9 mouse cellular contexts compared by ENCODE assay signal in genomic region chr2:91079026-91079384, GRCm38 (mm10). TPM values are rescaled to one million over a fixed set of nuclear protein-coding genes. Genes with fewer than 3 reads are reported as not detected.
DNase-seq lines count a peak whose midpoint lies in the region; ATAC-seq and TF ChIP-seq lines count a peak whose summit lies in the region.
"Had no signal": no experiment of that assay in that cellular context is flagged by ENCODE, and none has a peak within 500 bp of the region (broad histone marks: within the 10 kb centered on the region; RNA-seq: fewer than 3 reads in every experiment).

No protein-coding gene starts in this region.

- H3K9ac ChIP-seq in heart, embryonic 12.5 days, result peak overlapping the region; percentile 80
- peak overlapping the region; percentile 71 for H3K9ac ChIP-seq in forebrain, embryonic 14.5 days (ENCODE audit: low read length)
- H3K9ac ChIP-seq in liver, embryonic 15.5 days, result peak overlapping the region; percentile 39; the same call in 1 of the 2 replicates

- no peak for TF ChIP-seq CTCF in E14TG2a.4 (conservative IDR thresholded peaks at IDR 0.05; ENCODE audit: low read length)

- H3K27ac ChIP-seq in heart, embryonic 12.5 days (ENCODE audit: poor library complexity, severe bottlenecking), result no peak overlapping the region
- H3K27ac ChIP-seq in forebrain, embryonic 14.5 days (ENCODE audit: low read depth, low read length), result no peak overlapping the region
- peak overlapping the region; percentile 14; the same call in 1 of the 2 replicates for H3K27ac ChIP-seq in liver, embryonic 15.5 days (replicated peaks)

- no peak for DNase-seq in heart, postnatal 25 days (ENCODE audit: low spot score)
- DNase-seq in forebrain, embryonic 14.5 days (ENCODE audit: low spot score), result no peak
- no peak for DNase-seq in adrenal gland, adult 18-20 months (ENCODE audit: low spot score in 2 of 2)
- DNase-seq in adrenal gland, postnatal 14 days, result no peak
- no peak for DNase-seq in ovary, adult 18-20 months (ENCODE audit: low spot score)
- DNase-seq: cerebellum, adult 9-10 months had no signal

- no peak for ATAC-seq in heart, embryonic 12.5 days (ENCODE audit: insufficient number of reproducible peaks, low FRiP score)
- peak; percentile 5; the same call in 1 of the 2 replicates for ATAC-seq in forebrain, embryonic 14.5 days
- ATAC-seq in liver, embryonic 15.5 days (ENCODE audit: insufficient read depth), result no peak

- peak overlapping the region; percentile 64 for H3K4me3 ChIP-seq in heart, embryonic 12.5 days
- H3K4me3 ChIP-seq in E14TG2a.4 (replicated peaks; ENCODE audit: low read length), result peak overlapping the region; percentile 64
- peak overlapping the region; percentile 41 for H3K4me3 ChIP-seq in forebrain, embryonic 14.5 days (ENCODE audit: low read depth, low read length)
- H3K4me3 ChIP-seq in liver, embryonic 15.5 days (replicated peaks), result peak overlapping the region; percentile 51

- intact Hi-C loops in heart, postnatal 25 days (cut with DNase I), result no loop called here

- peak overlapping the region; percentile 95 for H3K4me2 ChIP-seq in heart, embryonic 12.5 days
- peak overlapping the region; percentile 81 for H3K4me2 ChIP-seq in forebrain, embryonic 14.5 days (ENCODE audit: low read length)
- peak overlapping the region; percentile 75 for H3K4me2 ChIP-seq in liver, embryonic 15.5 days

- H3K4me1 ChIP-seq in heart, embryonic 12.5 days (replicated peaks), result peaks cover 6% of the 10 kb centered on the region; the same call in 1 of the 2 replicates
- H3K4me1 ChIP-seq in E14TG2a.4 (replicated peaks; ENCODE audit: low read depth, low read length), result peaks cover 31% of the 10 kb centered on the region
- H3K4me1 ChIP-seq in forebrain, embryonic 14.5 days (ENCODE audit: control insufficient read depth, insufficient read depth, low read length), result 0 out of 2 replicates have a peak, but pooled peaks cover 3% of the 10 kb centered on the region
- peaks cover 21% of the 10 kb centered on the region for H3K4me1 ChIP-seq in liver, embryonic 15.5 days (replicated peaks)

- no peaks in the 10 kb centered on the region for H3K36me3 ChIP-seq in heart, embryonic 12.5 days
- no peaks in the 10 kb centered on the region for H3K36me3 ChIP-seq in E14TG2a.4 (ENCODE audit: insufficient read depth, low read length)
- H3K36me3 ChIP-seq in forebrain, embryonic 14.5 days (ENCODE audit: control insufficient read depth, insufficient read depth, low read length), result no peaks in the 10 kb centered on the region
- H3K36me3 ChIP-seq in liver, embryonic 15.5 days (replicated peaks), result no peaks in the 10 kb centered on the region

- no peaks in the 10 kb centered on the region for H3K9me3 ChIP-seq in heart, embryonic 12.5 days (replicated peaks)
- no peaks in the 10 kb centered on the region for H3K9me3 ChIP-seq in E14TG2a.4 (ENCODE audit: low read length)
- H3K9me3 ChIP-seq in forebrain, embryonic 14.5 days (replicated peaks; ENCODE audit: control insufficient read depth, low read length), result no peaks in the 10 kb centered on the region
- H3K9me3 ChIP-seq in liver, embryonic 15.5 days (replicated peaks), result no peaks in the 10 kb centered on the region

- WGBS in heart, embryonic 12.5 days, result 23% methylated on average over 5 of the region's 5 CpGs
- WGBS in forebrain, embryonic 14.5 days, result 36% methylated on average over 5 of the region's 5 CpGs
- WGBS in liver, embryonic 15.5 days (ENCODE audit: insufficient replicate concordance), result 22% methylated on average over 5 of the region's 5 CpGs

- no peaks in the 10 kb centered on the region for H3K27me3 ChIP-seq in heart, embryonic 12.5 days (replicated peaks)
- H3K27me3 ChIP-seq in E14TG2a.4 (ENCODE audit: insufficient read depth, low read length), result peaks cover 63% of the 10 kb centered on the region
- no peaks in the 10 kb centered on the region for H3K27me3 ChIP-seq in forebrain, embryonic 14.5 days (replicated peaks; ENCODE audit: control insufficient read depth, insufficient read depth, low read length)
- peaks cover 13% of the 10 kb centered on the region; the same call in 1 of the 2 replicates for H3K27me3 ChIP-seq in liver, embryonic 15.5 days

RNA-seq across cellular contexts. Expression of gene Spi1, which starts 3.2 kb away (rescaled TPM):
- 3.0 and 3.1 TPM in 2 replicates for polyA plus RNA-seq in heart, embryonic 12.5 days (2016; fragmentation: Nextera tagmentation; extraction: Ambion mirVana)
- total RNA-seq in heart, postnatal 25 days (2021), result 1 to 10 TPM; 3.7 to 4.3 TPM
- polyA plus RNA-seq in forebrain, embryonic 14.5 days (2014; fragmentation: Nextera tagmentation; extraction: Ambion mirVana), result 2.4 and 2.9 TPM in 2 replicates
- 25.9 and 26.9 TPM in 2 replicates for polyA plus RNA-seq in liver, embryonic 15.5 days (2015; fragmentation: Nextera tagmentation; extraction: Ambion mirVana)
- total RNA-seq in adrenal gland, adult 18-20 months (2021), result 1 to 10 TPM; 5.3 to 9.9 TPM
- 2.9 and 5.4 TPM in 2 replicates for total RNA-seq in adrenal gland, postnatal 14 days (2021)

RNA-seq across cellular contexts. Expression of gene Slc39a13, which starts 8.8 kb away (rescaled TPM):
- 42.5 and 44.3 TPM in 2 replicates for polyA plus RNA-seq in heart, embryonic 12.5 days (2016; fragmentation: Nextera tagmentation; extraction: Ambion mirVana)
- total RNA-seq in heart, postnatal 25 days (2021), result 10 to 100 TPM; 22.9 to 28.2 TPM
- polyA plus RNA-seq in forebrain, embryonic 14.5 days (2014; fragmentation: Nextera tagmentation; extraction: Ambion mirVana), result 16.1 and 18.0 TPM in 2 replicates
- 10.9 and 13.6 TPM in 2 replicates for polyA plus RNA-seq in liver, embryonic 15.5 days (2015; fragmentation: Nextera tagmentation; extraction: Ambion mirVana)
- total RNA-seq in adrenal gland, adult 18-20 months (2021), result 10 to 100 TPM; 25.1 to 30.4 TPM
- 24.1 and 27.3 TPM in 2 replicates for total RNA-seq in adrenal gland, postnatal 14 days (2021)

RNA-seq across cellular contexts. Expression of gene Psmc3, which starts 25.2 kb away (rescaled TPM):
- polyA plus RNA-seq in heart, embryonic 12.5 days (2016; fragmentation: Nextera tagmentation; extraction: Ambion mirVana), result 245 and 252 TPM in 2 replicates
- 100 to 1,000 TPM; 209 to 241 TPM for total RNA-seq in heart, postnatal 25 days (2021)
- polyA plus RNA-seq in forebrain, embryonic 14.5 days (2014; fragmentation: Nextera tagmentation; extraction: Ambion mirVana), result 298 and 304 TPM in 2 replicates
- 138 and 146 TPM in 2 replicates for polyA plus RNA-seq in liver, embryonic 15.5 days (2015; fragmentation: Nextera tagmentation; extraction: Ambion mirVana)
- total RNA-seq in adrenal gland, adult 18-20 months (2021), result 100 to 1,000 TPM; 197 to 212 TPM
- total RNA-seq in adrenal gland, postnatal 14 days (2021), result 179 and 190 TPM in 2 replicates

RNA-seq across cellular contexts. Expression of gene Mybpc3, which starts 38.9 kb away (rescaled TPM):
- 1,039 and 1,047 TPM in 2 replicates for polyA plus RNA-seq in heart, embryonic 12.5 days (2016; fragmentation: Nextera tagmentation; extraction: Ambion mirVana)
- total RNA-seq in heart, postnatal 25 days (2021), result 1,000 to 10,000 TPM; 1,615 to 1,699 TPM
- not detected in 2 replicates for polyA plus RNA-seq in forebrain, embryonic 14.5 days (2014; fragmentation: Nextera tagmentation; extraction: Ambion mirVana)
- 0.15 and 0.17 TPM in 2 replicates for polyA plus RNA-seq in liver, embryonic 15.5 days (2015; fragmentation: Nextera tagmentation; extraction: Ambion mirVana)
- total RNA-seq in adrenal gland, adult 18-20 months (2021), result under 1 TPM; 0.07 to 0.19 TPM
- 0.15 TPM in 1 of 2 replicates, not detected in the other for total RNA-seq in adrenal gland, postnatal 14 days (2021)

RNA-seq across cellular contexts. Expression of gene Rapsn, which starts 43.6 kb away (rescaled TPM):
- 17.2 and 17.8 TPM in 2 replicates for polyA plus RNA-seq in heart, embryonic 12.5 days (2016; fragmentation: Nextera tagmentation; extraction: Ambion mirVana)
- 10 to 100 TPM; 16.4 to 16.7 TPM for total RNA-seq in heart, postnatal 25 days (2021)
- polyA plus RNA-seq in forebrain, embryonic 14.5 days (2014; fragmentation: Nextera tagmentation; extraction: Ambion mirVana), result 0.95 and 1.2 TPM in 2 replicates
- 1.1 TPM in 2 replicates for polyA plus RNA-seq in liver, embryonic 15.5 days (2015; fragmentation: Nextera tagmentation; extraction: Ambion mirVana)
- total RNA-seq in adrenal gland, adult 18-20 months (2021), result 1 to 10 TPM in 1 of 2 experiments, under 1 TPM in 1; 0.93 to 1.6 TPM
- 1.4 and 2.4 TPM in 2 replicates for total RNA-seq in adrenal gland, postnatal 14 days (2021)
